Comparison of ENCODE assay signal across 14 mouse cellular contexts in the genomic region with DNA sequence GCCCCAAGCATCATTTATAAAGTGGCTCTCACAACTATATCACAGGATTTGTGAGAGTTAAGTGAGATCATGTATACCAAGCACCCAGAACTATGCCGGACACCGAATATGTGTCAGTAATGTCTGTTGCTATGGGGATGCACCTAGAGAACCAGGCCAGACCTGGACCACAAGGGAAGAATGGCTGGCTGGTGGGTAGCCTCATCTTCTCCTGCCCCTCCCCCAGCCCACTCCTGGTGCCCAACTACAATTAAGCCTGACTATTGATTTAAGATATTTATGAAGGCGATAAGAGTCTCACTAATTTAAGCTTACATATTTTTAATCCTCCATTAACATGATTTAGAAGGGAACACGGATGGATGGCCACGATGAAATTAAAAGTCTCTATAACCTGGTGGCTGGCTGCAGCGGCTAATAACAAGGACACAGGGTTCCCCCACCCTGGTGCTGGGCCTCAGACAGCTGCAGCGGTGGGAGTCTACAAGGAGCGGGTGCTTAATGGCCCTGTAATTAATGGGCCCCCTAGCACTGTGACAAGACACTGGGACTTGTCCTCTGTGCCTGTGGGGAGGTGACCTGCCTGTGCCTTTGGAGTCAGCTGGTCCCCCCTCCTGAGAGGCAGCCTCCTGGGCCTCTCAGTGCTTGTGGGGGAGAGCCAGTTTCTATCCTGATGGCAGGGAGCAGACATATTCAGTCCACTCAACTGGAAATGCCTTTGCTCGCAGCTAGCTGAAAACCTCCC. TPM values are rescaled to one million over a fixed set of nuclear protein-coding genes. Genes with fewer than 3 reads are reported as not detected.
DNase-seq lines count a peak whose midpoint lies in the region; ATAC-seq and TF ChIP-seq lines count a peak whose summit lies in the region.
"Had no signal": no experiment of that assay in that cellular context is flagged by ENCODE, and none has a peak within 500 bp of the region (broad histone marks: within the 10 kb centered on the region; RNA-seq: fewer than 3 reads in every experiment).

No protein-coding gene starts in this region.

- no peaks in the 10 kb centered on the region for H3K9me3 ChIP-seq in forebrain, embryonic 10.5 days
- no peaks in the 10 kb centered on the region for H3K9me3 ChIP-seq in forebrain, embryonic 16.5 days (ENCODE audit: control insufficient read depth, low read length)
- H3K9me3 ChIP-seq in hindbrain, embryonic 12.5 days (replicated peaks) = no peaks in the 10 kb centered on the region
- no peaks in the 10 kb centered on the region for H3K9me3 ChIP-seq in midbrain, embryonic 16.5 days (replicated peaks; ENCODE audit: control insufficient read depth, low read length, poor library complexity, severe bottlenecking)
- no peaks in the 10 kb centered on the region for H3K9me3 ChIP-seq in intestine, embryonic 16.5 days (ENCODE audit: control insufficient read depth, low read length)
- H3K9me3 ChIP-seq: embryonic facial prominence, embryonic 13.5 days; heart, embryonic 12.5 days; intestine, embryonic 15.5 days had no signal

- no peak for TF ChIP-seq POLR2A in brain, embryonic 14.5 days (IDR thresholded peaks at IDR 0.05; ENCODE audit: borderline replicate concordance, extremely low read depth, insufficient read depth, insufficient read length, poor library complexity, severe bottlenecking)

- TF ChIP-seq CTCF in brain, embryonic 14.5 days (IDR thresholded peaks at IDR 0.05; ENCODE audit: borderline replicate concordance, extremely low read depth, insufficient read depth, insufficient read length) = no peak

- H3K4me2 ChIP-seq in forebrain, embryonic 16.5 days (ENCODE audit: low read length) = no peak overlapping the region
- no peak overlapping the region for H3K4me2 ChIP-seq in hindbrain, embryonic 12.5 days (replicated peaks)
- no peak overlapping the region for H3K4me2 ChIP-seq in midbrain, embryonic 16.5 days (ENCODE audit: low read length)
- H3K4me2 ChIP-seq in intestine, embryonic 16.5 days (ENCODE audit: low read depth, low read length) = no peak overlapping the region
- H3K4me2 ChIP-seq: embryonic facial prominence, embryonic 13.5 days; heart, embryonic 12.5 days; intestine, embryonic 15.5 days had no signal

- H3K4me3 ChIP-seq in forebrain, embryonic 10.5 days = no peak overlapping the region
- H3K4me3 ChIP-seq in forebrain, embryonic 16.5 days (replicated peaks; ENCODE audit: low read length) = no peak overlapping the region
- no peak overlapping the region for H3K4me3 ChIP-seq in hindbrain, embryonic 12.5 days
- no peak overlapping the region for H3K4me3 ChIP-seq in midbrain, embryonic 16.5 days (ENCODE audit: low read depth, low read length)
- H3K4me3 ChIP-seq in intestine, embryonic 16.5 days (ENCODE audit: low read length) = no peak overlapping the region
- H3K4me3 ChIP-seq: embryonic facial prominence, embryonic 13.5 days; heart, embryonic 12.5 days; intestine, embryonic 15.5 days had no signal

- no peak for DNase-seq in forebrain, embryonic 10.5 days (ENCODE audit: extremely low spot score, low spot score)
- peak; percentile 71 for DNase-seq in brain, embryonic 14.5 days (ENCODE audit: low read depth)
- DNase-seq in right cerebral cortex, postnatal 36 days (ENCODE audit: low spot score in 2 of 2) = no peak
- DNase-seq in left cerebral cortex, adult 11 months (ENCODE audit: low spot score) = no peak
- DNase-seq: thymus, adult 2 months had no signal

- H3K9ac ChIP-seq in forebrain, embryonic 16.5 days (replicated peaks; ENCODE audit: low read depth, low read length) = no peak overlapping the region
- no peak overlapping the region for H3K9ac ChIP-seq in hindbrain, embryonic 12.5 days
- H3K9ac ChIP-seq in midbrain, embryonic 16.5 days (ENCODE audit: low read depth, low read length) = 0 out of 2 replicates have a peak overlapping the region, but pooled peaks have one; percentile 14
- no peak overlapping the region for H3K9ac ChIP-seq in intestine, embryonic 16.5 days (ENCODE audit: low read depth, low read length)
- H3K9ac ChIP-seq: embryonic facial prominence, embryonic 13.5 days; heart, embryonic 12.5 days; intestine, embryonic 15.5 days; liver, embryonic 14.5 days had no signal

- no peak for ATAC-seq in forebrain, embryonic 16.5 days
- peak; percentile 62 for ATAC-seq in hindbrain, embryonic 12.5 days (ENCODE audit: low FRiP score)
- no peak for ATAC-seq in midbrain, embryonic 16.5 days
- ATAC-seq in intestine, embryonic 16.5 days = no peak
- ATAC-seq: intestine, embryonic 15.5 days had no signal

- H3K27me3 ChIP-seq in forebrain, embryonic 10.5 days (ENCODE audit: poor library complexity, severe bottlenecking) = peaks cover 44% of the 10 kb centered on the region
- no peaks in the 10 kb centered on the region for H3K27me3 ChIP-seq in forebrain, embryonic 16.5 days (replicated peaks; ENCODE audit: control insufficient read depth, insufficient read depth, low read length)
- H3K27me3 ChIP-seq in hindbrain, embryonic 12.5 days = 0 out of 2 replicates have a peak, but pooled peaks cover 4% of the 10 kb centered on the region
- no peaks in the 10 kb centered on the region for H3K27me3 ChIP-seq in midbrain, embryonic 16.5 days (ENCODE audit: control insufficient read depth, insufficient read depth, low read depth, low read length)
- no peaks in the 10 kb centered on the region for H3K27me3 ChIP-seq in intestine, embryonic 16.5 days (replicated peaks; ENCODE audit: control insufficient read depth, insufficient read depth, low read length)
- H3K27me3 ChIP-seq: intestine, embryonic 15.5 days had no signal

- WGBS in forebrain, embryonic 10.5 days = 83% methylated on average over 9 of the region's 9 CpGs
- 48% methylated on average over 9 of the region's 9 CpGs for WGBS in forebrain, embryonic 16.5 days
- 53% methylated on average over 9 of the region's 9 CpGs for WGBS in hindbrain, embryonic 12.5 days
- WGBS in midbrain, embryonic 16.5 days = 38% methylated on average over 9 of the region's 9 CpGs
- WGBS in intestine, embryonic 16.5 days = 62% methylated on average over 9 of the region's 9 CpGs

- H3K4me1 ChIP-seq in forebrain, embryonic 10.5 days = peaks cover 35% of the 10 kb centered on the region
- peaks cover 33% of the 10 kb centered on the region for H3K4me1 ChIP-seq in forebrain, embryonic 16.5 days (replicated peaks; ENCODE audit: control insufficient read depth, insufficient read depth, low read length)
- H3K4me1 ChIP-seq in hindbrain, embryonic 12.5 days = peaks cover 37% of the 10 kb centered on the region
- peaks cover 13% of the 10 kb centered on the region for H3K4me1 ChIP-seq in midbrain, embryonic 16.5 days (ENCODE audit: control insufficient read depth, insufficient read depth, low read length)
- H3K4me1 ChIP-seq in intestine, embryonic 16.5 days (ENCODE audit: control insufficient read depth, insufficient read depth, low read length) = peaks cover 14% of the 10 kb centered on the region

- no peaks in the 10 kb centered on the region for H3K36me3 ChIP-seq in forebrain, embryonic 10.5 days (replicated peaks)
- H3K36me3 ChIP-seq in forebrain, embryonic 16.5 days (ENCODE audit: control insufficient read depth, insufficient read depth) = no peaks in the 10 kb centered on the region
- H3K36me3 ChIP-seq in hindbrain, embryonic 12.5 days = no peaks in the 10 kb centered on the region
- H3K36me3 ChIP-seq in midbrain, embryonic 16.5 days (ENCODE audit: control insufficient read depth, insufficient read depth, low read length) = no peaks in the 10 kb centered on the region
- H3K36me3 ChIP-seq in intestine, embryonic 16.5 days (ENCODE audit: control insufficient read depth, insufficient read depth, low read length) = no peaks in the 10 kb centered on the region
- H3K36me3 ChIP-seq: embryonic facial prominence, embryonic 13.5 days; heart, embryonic 12.5 days; intestine, embryonic 15.5 days had no signal

- peak overlapping the region; percentile 40 for H3K27ac ChIP-seq in forebrain, embryonic 10.5 days
- H3K27ac ChIP-seq in forebrain, embryonic 16.5 days (ENCODE audit: low read length) = no peak overlapping the region; the same call in 1 of the 2 replicates
- peak overlapping the region; percentile 78 for H3K27ac ChIP-seq in hindbrain, embryonic 12.5 days
- peak overlapping the region; percentile 72 for H3K27ac ChIP-seq in midbrain, embryonic 16.5 days (ENCODE audit: low read length)
- no peak overlapping the region for H3K27ac ChIP-seq in intestine, embryonic 16.5 days (ENCODE audit: low read length)
- H3K27ac ChIP-seq: embryonic facial prominence, embryonic 13.5 days; intestine, embryonic 15.5 days; liver, embryonic 14.5 days; macrophage had no signal

RNA-seq across cellular contexts. Expression of a gene that starts 38.6 kb away (rescaled TPM):
- polyA plus RNA-seq in forebrain, embryonic 10.5 days (2016; fragmentation: Nextera tagmentation; extraction: Ambion mirVana) = 15.7 and 17.8 TPM in 2 replicates
- polyA plus RNA-seq in forebrain, embryonic 16.5 days (2015; fragmentation: Nextera tagmentation; extraction: Ambion mirVana) = 26.5 and 27.1 TPM in 2 replicates
- 31.6 and 71.5 TPM in 2 replicates for polyA plus RNA-seq in brain, embryonic 14.5 days (2012; rRNA removed)
- polyA plus RNA-seq in hindbrain, embryonic 12.5 days (2016; fragmentation: Nextera tagmentation; extraction: Ambion mirVana) = 30.2 and 31.0 TPM in 2 replicates
- polyA plus RNA-seq in midbrain, embryonic 16.5 days (2015; fragmentation: Nextera tagmentation; extraction: Ambion mirVana) = 19.9 and 22.9 TPM in 2 replicates
- polyA plus RNA-seq in intestine, embryonic 16.5 days (2015; fragmentation: Nextera tagmentation; extraction: Ambion mirVana) = 13.1 and 14.4 TPM in 2 replicates

Comparison
In these comparisons a context has a peak if more than half of its experiments do, and no peak if none do; other contexts are left out.
1. H3K27ac ChIP-seq: peak in forebrain, embryonic 10.5 days (single experiment), hindbrain, embryonic 12.5 days (single experiment) and midbrain, embryonic 16.5 days (single experiment); none in forebrain, embryonic 16.5 days (single experiment) and intestine, embryonic 16.5 days (single experiment).